Mouse (Mus musculus) cerebellum, adult 2 months (tissue): ENCODE measurements around the gene Hlx. TPM values are rescaled to one million over a fixed set of nuclear protein-coding genes. Genes with fewer than 3 reads are reported as not detected.
A peak's percentile ranks its signal among the peaks of the same experiment; 100 is the strongest.

Experiments
- DNase-seq, 2 experiments: peaks; one replicate each; pipeline ENCODE4 v3.0.0; 2021
- H3K27ac ChIP-seq: fragments of 200-500 bp; 2 replicates; pipeline ENCODE4 v1.5.1; 2012; ENCODE audit warnings: low read length, control low read depth, inconsistent platforms; ENCODE audit not compliant: insufficient read depth
- H3K27me3 ChIP-seq: fragments of 200-500 bp; 2 replicates; pipeline ENCODE4 v1.6.1; 2012; ENCODE audit warnings: inconsistent platforms, mild to moderate bottlenecking, low read length, moderate library complexity; ENCODE audit not compliant: control insufficient read depth, insufficient read depth
- H3K4me1 ChIP-seq: fragments of 200-500 bp; 2 replicates; pipeline ENCODE4 v1.6.1; 2011; ENCODE audit warnings: low read length; ENCODE audit not compliant: control insufficient read depth, insufficient read depth
- H3K4me3 ChIP-seq: fragments of 200-500 bp; replicated peaks from 2 replicates; pipeline ENCODE3; 2011; ENCODE audit warnings: mild to moderate bottlenecking, low read depth, low read length, control low read depth; ENCODE audit not compliant: insufficient read depth
- CTCF ChIP-seq: fragments of 200-500 bp; IDR thresholded peaks from 2 replicates; pipeline ENCODE4 v1.5.1; 2011; ENCODE audit warnings: low read depth, mild to moderate bottlenecking, control low read depth, low read length, moderate library complexity, borderline replicate concordance; ENCODE audit not compliant: insufficient read depth
- POLR2A ChIP-seq: fragments of 200-500 bp; IDR thresholded peaks from 2 replicates; pipeline ENCODE4 v1.6.1; 2011; ENCODE audit warnings: low read length, control low read depth, borderline replicate concordance; ENCODE audit not compliant: insufficient read depth
- WGBS: fragments of 180-500 bp; shearing (Covaris S2); methylation state at CpG from one replicate; pipeline ENCODE4 v1.1.7; 2018; 5-methylcytosine and 5-hydroxymethylcytosine counted together
- polyA plus RNA-seq: library from polyadenylated mRNA; depleted of rRNA; stranded (reverse); fragments of >200 nt; gene quantifications from 2 replicates; pipeline ENCODE4 v1.2.3, GENCODE M21; 2012

Hlx gene
- polyA plus RNA-seq, 1 experiment: 1.1 TPM

DNA sequence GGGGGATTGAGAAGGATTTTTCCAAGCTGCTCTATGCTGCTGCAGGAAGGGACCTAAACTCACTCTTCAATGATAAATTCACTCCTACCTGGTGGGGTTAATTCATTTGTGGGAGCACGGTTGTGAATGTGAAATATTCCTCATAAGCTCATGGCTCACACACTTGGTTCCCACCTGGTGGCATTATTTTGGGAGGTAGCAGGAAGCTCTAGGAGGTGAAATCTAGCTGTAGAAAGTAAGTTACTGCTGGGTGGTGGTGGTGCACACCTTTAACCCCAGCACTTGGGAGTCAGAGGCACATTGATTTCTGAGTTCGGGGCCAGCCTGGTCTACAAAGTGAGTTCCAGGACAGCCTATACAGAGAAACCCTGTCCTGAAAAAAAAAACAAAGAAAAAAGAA, 4.8 kb upstream of the Hlx start:
- H3K27me3 ChIP-seq: peaks cover 3% of the 10 kb centered on the region; the same call in 1 of the 2 replicates
- no peak overlapping the region for H3K4me3 ChIP-seq
- no peak overlapping the region for H3K27ac ChIP-seq
- DNase-seq: no peak
- H3K4me1 ChIP-seq: no peaks in the 10 kb centered on the region
- TF ChIP-seq POLR2A (no peak), CTCF (no peak)
- WGBS: 21% methylated on average over 2 of the region's 2 CpGs

DNA sequence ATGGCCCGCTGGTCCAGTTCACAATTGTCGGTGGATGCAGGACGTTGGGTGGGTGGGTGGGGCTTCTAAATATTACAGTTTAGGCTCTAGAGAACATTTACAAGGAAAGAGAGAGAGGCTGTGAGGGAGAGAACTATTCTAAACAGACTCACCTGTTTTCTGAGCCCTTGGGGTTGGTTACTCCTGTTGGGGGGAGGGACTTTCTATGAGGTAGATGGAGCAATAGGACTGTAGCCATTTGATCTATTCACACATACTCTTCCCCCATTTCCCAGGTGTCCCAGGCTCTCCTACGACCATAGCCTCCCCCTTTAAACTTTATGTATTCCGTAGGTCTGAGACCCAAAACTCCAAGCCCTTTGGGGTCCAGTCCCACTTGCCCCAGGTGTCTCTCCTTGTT, 3.8 kb upstream of the Hlx start:
- no peak for DNase-seq
- Histone ChIP-seq H3K27ac (no peak overlapping the region), H3K4me1 (no peaks in the 10 kb centered on the region), H3K4me3 (no peak overlapping the region), H3K27me3 (peaks cover 11% of the 10 kb centered on the region; the same call in 1 of the 2 replicates)
- TF ChIP-seq POLR2A (no peak), CTCF (no peak)
- WGBS: 14% methylated on average over 5 of the region's 5 CpGs

DNA sequence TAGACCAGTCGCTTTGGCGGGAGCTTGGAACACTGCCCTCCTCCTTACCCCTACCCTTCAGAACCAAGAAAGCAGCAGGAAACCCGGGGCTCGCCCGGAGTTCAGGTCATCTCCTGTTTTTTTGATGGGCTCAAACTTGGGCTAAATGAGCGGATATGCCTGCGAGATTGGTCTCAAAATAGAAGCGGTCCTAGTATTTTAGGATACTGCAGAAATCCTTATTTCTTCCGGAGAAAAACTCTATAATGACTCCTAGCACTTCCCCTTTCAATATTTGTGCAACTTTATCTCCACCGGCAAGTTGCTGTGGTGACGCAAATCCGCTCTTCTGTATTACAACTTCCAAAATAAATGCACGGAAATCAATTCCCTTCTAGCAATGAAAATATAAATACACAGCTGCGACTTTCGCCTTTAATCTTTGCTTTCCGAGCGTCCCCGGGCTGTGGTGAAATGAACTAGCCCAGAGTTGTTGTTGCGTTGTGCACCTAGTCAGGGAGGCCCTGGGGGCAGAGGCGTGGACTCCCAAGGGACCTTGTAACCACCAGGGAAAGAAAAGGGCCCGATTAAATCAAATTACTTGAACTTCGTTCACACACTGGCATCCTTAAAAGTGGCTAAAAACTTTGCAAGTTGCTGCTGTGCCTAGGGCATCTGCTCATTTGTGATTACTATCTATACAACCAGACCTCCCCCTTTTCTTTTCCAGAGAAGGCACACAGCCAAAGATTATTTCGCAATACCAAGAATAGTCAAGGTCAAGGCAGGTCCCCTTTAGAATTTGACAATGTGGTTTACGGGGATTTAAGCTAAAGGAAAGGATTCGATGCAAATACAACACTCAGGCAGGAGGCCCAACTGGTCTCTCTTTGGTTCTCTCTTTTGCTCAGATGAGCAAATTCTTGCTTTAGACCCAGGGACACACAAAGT, 2.8 kb upstream of the Hlx start:
- peaks cover 14% of the 10 kb centered on the region; the same call in 1 of the 2 replicates for H3K27me3 ChIP-seq
- H3K4me1 ChIP-seq: no peaks in the 10 kb centered on the region
- no peak for DNase-seq
- TF ChIP-seq CTCF: no peak
- no peak for TF ChIP-seq POLR2A
- no peak overlapping the region for H3K4me3 ChIP-seq
- WGBS: 12% methylated on average over 25 of the region's 25 CpGs
- no peak overlapping the region for H3K27ac ChIP-seq

DNA sequence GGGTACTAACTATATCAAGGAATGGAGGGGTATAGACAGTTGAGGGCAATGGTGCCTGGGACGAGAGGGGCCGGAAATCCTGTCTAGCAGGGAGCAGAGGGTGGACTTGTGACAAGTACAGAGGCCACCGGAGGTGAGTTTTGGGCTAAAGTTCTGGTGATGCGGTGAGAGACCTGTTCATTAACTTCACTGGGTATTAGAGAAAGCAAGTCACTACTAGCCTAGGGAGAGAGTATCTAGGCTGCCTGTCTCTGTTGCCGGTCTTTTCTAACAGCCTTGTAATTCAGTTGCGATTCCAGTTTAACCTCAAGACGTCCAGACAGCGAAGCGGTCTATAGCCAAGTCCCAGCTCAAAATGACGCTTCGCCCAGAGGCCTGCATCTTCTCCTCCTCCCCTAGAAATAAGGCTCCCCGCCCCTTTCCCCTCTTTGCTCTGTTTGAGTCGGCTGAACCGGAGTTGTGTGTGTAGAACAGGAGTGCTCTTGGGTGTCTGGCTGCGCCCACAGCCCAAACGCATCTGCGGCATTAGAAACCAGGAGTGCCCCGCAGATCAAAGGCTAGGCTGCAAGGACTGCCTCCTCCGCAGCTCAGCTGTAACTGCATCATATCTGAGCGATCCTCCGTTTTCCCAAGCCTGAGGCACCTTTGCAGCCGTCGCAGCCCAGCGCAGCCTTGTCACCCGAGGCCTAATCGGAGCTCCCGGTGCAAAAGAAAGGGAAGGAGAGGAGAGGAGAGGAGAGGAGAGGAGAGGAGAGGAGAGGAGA, 1.8 kb upstream of the Hlx start:
- peak; percentile 6 to 32 for DNase-seq
- Histone ChIP-seq H3K27ac (no peak overlapping the region), H3K4me3 (no peak overlapping the region), H3K4me1 (no peaks in the 10 kb centered on the region), H3K27me3 (peaks cover 14% of the 10 kb centered on the region; the same call in 1 of the 2 replicates)
- WGBS: 3% methylated on average over 27 of the region's 27 CpGs
- TF ChIP-seq POLR2A: no peak
- no peak for TF ChIP-seq CTCF

DNA sequence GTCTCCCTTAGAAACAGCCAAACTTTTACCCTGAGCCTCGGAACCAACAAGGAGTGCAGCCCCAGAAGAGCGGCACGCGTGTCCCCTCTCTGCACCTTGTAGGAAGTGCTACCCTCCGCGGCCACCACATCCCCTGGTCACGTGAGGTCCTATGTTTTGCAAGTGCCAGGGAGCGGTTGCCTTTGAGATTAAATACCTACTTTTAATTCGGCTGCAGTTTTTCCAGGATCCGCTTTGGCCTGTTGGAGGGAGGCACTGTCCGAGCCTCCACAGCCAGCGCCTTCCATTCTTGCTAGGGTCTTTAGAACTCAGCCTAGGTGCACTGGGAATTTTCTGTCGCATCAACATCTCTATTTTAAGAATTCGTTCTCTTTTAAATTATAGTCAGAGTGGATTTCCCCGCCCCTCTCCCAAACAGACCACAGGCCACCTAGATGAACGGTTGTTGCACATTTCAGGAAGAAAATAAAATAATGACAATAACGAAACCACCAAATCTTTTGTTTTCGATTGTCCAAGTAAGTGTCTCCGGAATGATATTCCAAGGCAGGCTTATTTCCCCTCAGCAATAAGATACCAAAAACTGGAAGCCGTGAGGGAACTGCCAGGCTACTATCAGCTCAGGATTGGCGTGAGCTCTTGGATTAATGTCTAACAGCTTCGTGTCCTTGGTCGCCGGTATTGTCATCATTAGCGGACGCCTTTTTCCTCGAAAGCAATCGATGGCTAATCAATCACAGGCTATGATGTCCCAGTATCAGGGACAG, 1.1 kb upstream of the Hlx start:
- Histone ChIP-seq H3K27me3 (peaks cover 14% of the 10 kb centered on the region; the same call in 1 of the 2 replicates), H3K27ac (no peak overlapping the region), H3K4me3 (no peak overlapping the region), H3K4me1 (no peaks in the 10 kb centered on the region)
- peak in 1 of 2 experiments; percentile 11 for DNase-seq
- TF ChIP-seq CTCF (no peak), POLR2A (no peak)
- WGBS: 5% methylated on average over 28 of the region's 28 CpGs

DNA sequence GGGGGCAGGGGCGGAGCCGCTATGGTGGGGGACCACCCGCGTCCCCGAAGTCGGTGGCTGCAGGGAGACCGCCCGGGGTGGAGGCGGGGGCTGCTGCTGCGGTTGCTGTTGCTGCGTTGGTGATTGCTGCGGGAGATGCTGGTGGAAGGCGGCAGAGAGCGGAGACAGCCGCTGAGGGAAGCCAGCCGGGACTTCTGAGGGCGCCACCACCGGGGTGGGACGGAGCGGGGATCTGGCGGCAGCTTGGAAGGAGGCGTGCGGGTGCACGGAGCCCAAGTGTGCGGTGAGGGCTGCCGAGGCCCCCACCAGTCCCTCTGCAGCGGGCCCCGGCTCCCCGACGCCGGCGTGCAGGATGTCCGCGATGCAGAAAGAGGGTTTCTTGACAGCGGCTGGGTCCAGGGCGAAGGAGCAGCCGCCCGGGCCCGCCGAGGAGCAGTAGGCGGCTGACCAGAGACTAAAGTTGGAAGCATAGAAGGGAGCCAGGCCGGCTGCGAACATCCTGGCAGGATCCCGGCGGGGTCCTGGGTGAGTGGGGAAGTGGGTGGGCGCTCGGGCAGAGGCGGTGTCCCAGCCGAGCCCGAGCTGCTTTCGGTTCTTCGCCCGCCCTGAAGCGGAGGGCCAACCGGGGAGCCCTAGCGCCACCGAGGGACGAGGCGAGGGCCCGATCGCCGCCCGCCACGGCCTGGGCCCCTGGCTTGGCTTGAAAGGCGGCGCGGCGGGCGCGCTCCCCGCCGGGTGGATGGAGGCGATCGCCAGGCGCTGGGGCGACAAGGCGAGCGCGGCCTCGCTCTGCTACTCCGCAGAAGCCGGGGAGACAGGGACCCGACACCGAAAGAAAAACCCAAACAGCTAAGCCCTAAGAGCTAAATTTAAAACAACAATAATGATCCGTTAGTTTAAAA, 524 bp downstream of the Hlx start:
- no peak for TF ChIP-seq POLR2A
- TF ChIP-seq CTCF: no peak
- Histone ChIP-seq H3K4me3 (peak overlapping the region; percentile 44), H3K27me3 (peaks cover 14% of the 10 kb centered on the region; the same call in 1 of the 2 replicates), H3K4me1 (0 out of 2 replicates have a peak, but pooled peaks cover 3% of the 10 kb centered on the region), H3K27ac (no peak overlapping the region)
- WGBS: 1% methylated on average over 85 of the region's 85 CpGs
- DNase-seq: peak; percentile 29 to 46

DNA sequence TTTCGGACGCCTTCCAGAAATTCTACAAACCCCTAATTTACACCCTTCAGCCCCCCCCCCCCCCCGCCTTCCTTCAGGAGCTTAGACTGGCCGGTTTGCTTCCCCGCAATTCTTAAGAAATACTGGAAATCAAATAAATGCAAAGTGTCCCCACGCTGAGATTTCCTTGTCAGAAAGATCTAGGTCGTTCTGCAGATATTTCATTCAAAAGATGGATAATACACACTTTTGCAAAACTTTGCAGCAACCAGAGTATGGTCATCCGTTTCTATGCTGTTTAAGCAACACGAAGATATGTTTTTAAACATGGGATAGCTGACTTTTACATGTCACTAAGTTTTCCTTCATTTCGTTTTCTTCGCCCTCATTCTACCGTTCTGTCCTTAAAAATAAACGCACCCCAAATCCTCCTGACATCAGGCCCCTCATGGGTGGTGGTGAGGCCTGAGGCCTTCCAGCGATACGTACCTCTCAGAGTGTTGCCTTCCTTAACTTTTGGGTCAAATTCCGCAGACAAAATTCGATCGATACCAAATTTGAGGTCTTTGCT, 1.3 kb downstream of the Hlx start:
- Histone ChIP-seq H3K27me3 (peaks cover 14% of the 10 kb centered on the region; the same call in 1 of the 2 replicates), H3K27ac (no peak overlapping the region), H3K4me1 (0 out of 2 replicates have a peak, but pooled peaks cover 3% of the 10 kb centered on the region), H3K4me3 (no peak overlapping the region)
- peak in 1 of 2 experiments; percentile 13 for DNase-seq
- 15% methylated on average over 18 of the region's 18 CpGs for WGBS
- TF ChIP-seq CTCF (no peak), POLR2A (no peak)
